Mouse (Mus musculus) urinary bladder, adult 18-20 months (tissue): ENCODE results near the gene Dnajc24.

ENCODE experiments used
- DNase-seq, 2 experiments: peaks; one replicate each; pipeline ENCODE4 v3.0.0; 2022; ENCODE audit warnings: low spot score in 2 of 2, mixed read lengths in 2 of 2

Gene Dnajc24

DNA sequence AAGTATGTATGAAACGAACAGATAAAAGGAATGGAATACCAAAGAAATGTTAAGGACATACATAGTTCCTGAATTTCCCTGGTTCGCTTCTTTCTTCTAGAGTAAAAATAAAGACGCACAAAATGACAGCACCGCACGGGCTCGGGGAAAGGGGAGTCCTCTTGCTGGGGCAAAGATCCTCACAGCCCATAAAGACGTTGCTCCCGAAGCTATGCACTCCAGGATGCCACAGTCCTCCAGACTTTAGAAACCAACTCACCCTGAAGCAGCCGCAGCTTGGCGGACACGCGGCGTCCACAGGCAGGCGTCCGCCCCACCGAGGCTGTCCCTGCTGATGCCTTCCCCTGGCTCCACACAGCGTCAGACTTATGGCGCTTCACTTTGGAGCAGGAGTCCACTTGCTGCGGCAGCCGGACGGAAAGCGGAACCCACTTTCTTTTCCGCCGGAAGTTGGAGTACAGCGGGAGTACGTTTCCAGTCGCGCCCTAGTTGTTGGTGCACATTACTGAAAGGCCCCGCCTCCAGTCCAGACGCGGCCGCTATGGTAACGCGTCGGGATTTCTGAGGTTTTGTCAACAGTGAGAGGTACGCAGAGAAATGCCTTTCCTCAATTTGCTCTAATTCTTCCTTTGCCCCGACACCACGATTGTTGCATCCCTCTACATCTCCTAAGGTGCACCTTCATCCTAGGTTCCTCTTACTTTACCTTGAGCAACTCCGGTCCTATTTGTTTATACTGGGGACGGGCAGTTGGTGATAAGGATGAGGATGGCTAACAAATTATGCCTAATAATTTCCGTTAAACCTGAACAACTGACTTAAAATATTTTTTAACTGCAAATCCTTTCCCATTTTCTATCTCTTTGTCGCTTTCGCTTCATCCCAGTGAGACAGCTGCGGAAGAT is at the start of gene Dnajc24:
Gene Dnajc24 (minus strand): TSS at position 715 of the 905 bp plus-strand sequence.
- peak; percentile 84 to 91 for DNase-seq

DNA sequence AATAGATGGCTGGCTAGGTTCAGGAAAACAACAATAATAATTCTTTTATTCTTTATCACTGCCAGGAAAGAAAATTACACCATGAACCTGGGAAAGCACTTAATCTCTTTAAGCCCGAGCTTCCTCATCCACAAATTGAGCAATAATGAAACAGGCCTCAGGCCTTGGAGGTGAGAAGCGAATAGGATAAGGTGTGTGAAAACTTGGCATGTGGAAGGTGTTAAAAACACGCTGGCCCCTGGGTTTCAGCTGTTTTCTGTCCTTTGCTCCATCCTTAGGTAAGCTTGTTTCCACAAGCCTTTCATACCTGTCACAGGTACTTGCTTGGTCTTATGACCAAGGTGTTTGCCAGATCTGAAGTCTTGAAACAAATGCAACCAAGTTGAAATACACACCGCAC is 43.3 kb upstream of the Dnajc24 start:
- DNase-seq: no peak

DNA sequence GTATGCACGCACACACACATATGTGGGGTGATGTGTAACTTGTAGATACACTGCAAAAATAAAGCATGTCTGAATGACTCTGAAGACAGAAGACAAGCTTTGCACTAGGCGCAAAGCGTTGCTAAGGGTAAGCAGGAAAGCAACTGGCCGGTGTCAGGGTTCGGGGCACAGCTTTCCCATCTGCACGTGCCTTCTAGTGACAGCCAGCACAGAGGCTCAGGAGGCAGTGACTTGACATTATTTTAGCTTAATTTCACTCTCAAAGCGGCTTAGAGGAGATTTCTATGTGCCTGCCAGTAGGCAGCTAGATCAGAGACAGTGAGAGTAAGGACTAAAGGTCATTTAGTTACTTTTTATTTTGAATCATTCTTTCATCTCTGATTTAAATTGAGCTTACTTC is 39.1 kb upstream of the Dnajc24 start:
- DNase-seq: no peak

DNA sequence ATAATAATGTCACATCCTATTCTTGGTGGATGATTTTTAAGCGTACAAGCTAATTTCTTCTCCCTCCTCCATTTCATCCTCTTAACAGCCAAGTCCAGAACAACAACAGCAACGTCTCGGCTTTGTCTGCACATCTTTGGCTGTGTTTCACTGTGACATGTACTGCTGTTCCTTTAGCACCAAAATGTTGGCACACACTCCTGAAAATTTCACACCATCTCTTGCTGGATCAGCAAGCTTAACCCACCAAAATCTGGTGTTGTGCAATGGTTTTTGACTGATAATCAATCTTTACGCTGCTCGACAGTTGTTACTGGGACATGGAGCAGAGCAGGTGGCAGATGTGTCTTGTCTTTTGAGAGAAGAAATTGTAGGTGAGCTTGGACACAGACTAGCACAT is 38.6 kb upstream of the Dnajc24 start:
- DNase-seq: no peak

DNA sequence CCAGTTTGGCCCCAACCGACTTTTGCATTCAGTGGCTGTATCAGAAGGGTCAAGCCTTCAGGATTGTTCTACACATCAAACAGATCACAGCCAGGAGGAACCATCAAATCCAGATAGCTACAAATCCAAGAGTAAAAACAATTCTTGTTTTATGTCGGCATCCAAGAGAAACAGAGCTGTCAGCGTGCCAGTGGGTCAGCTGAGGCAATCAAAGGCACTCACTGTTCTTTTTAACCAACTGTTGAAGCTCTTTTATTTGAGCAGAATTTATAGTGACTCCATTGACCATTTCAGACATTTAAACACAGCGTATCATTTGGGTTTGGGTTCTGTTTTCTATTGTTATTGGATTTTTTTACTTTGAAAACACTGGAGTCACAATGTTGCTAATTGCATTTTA is 34.9 kb upstream of the Dnajc24 start:
- no peak for DNase-seq

DNA sequence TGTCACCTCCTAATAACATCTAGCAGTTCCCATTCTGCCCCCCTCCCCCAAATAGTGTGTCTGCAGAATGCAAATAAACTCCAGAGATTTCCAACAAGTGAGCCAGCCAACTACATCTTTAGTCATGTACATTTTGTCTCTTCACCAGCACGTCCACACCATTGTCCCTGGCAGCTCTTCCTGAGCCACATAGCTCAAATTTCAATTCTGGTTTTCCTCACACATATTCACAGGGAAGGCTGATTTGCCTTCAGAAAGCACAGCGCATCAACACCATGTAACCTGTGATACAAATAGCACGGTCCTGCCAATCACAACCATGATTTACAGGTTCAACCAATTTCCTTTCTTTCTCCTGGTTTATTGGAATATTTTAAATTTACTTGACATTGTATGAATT is 21.5 kb upstream of the Dnajc24 start:
- no peak for DNase-seq

DNA sequence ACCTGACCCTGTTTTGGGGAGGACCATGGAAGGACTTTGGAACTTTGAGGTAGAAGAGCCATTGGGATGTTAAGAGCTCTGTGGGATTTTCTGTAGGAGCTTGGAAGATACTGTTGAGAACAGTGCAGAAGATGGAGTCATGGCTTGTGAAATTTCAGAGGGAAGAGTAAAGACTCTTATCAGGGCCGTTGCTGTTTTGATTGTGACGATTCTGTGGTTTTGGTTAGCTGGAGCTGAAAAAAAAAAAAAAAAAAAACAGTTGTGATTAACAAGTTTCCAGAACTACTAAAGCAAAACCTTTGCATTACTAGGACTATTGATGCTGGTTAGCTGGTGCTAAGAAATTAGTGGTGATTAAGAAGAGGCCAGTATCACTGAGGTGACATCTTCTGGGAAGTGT is 5.1 kb upstream of the Dnajc24 start:
- DNase-seq: no peak

DNA sequence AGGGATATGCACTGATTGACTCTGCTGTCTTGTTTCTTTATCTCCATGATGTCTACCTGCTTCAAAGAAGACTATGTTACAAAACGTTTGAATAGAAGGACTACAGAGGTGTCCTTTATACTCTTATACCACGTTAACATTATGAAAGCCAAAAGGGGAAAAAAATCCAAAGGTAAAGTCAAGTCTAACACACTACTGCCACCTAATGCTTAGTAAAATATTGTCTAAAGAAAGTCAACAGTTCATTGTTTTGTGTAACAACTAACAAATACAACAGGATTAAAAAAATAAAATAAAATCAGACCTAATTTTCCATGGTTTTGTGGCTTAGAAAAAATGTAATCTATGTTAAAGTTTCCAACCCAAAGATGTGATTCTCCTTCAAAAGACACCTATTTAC is 15.3 kb downstream of the Dnajc24 start:
- DNase-seq: no peak

DNA sequence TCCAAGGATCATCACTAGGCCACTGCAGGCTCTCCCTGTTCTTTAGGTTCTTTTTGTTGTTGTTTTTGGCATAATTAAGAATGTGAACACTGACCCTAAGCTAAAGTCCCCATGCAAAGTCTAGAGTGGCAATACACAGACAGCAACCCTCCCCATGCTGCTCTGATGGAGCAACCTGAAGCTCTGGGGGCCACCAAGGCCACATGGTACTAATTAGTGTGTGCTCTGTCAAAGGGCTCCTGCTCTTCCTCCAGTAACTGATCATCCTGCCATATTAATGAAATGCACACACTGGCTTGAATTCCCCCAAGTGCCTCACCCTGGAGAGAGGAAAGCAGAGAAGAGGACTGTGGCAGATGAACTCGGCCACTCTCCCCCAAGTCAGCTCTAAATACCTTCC is 16.2 kb downstream of the Dnajc24 start:
- no peak for DNase-seq

DNA sequence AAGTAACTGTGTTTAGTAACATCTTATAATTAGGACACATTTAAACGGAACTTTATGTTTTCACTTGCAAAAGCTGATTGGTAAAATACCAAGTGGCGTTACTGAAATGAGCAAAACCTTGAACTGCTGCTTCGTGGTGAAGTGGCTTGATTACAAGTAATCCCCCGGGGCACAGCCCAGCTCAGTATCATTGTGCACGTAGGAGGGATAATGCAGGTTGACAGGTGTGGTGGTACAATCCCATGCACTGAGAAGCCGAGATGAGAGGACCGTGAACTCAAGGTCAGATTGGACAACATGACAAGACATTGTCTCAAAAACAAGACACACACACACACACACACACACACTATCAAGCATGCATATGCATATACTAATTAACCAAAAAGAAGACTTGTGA is 18.1 kb downstream of the Dnajc24 start:
- no peak for DNase-seq

DNA sequence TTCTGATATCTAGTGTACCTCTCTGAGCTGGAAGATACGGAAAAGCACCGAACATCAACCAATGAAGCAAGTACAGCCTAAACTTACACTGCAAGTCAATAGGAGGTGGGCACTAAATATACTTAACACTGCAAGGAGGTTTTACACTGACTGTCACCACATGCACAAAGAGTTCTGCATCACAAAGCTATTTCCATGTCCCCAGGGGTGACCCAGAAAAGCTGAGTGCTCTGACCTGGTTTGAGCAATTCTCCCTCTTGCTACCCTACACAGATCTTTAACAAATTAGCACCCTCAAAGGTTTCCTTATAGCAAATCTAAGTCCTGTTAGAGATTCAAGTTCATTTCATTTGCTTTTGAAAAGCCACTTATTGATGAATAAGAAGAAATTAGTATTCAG is 25.3 kb downstream of the Dnajc24 start:
- no peak for DNase-seq

DNA sequence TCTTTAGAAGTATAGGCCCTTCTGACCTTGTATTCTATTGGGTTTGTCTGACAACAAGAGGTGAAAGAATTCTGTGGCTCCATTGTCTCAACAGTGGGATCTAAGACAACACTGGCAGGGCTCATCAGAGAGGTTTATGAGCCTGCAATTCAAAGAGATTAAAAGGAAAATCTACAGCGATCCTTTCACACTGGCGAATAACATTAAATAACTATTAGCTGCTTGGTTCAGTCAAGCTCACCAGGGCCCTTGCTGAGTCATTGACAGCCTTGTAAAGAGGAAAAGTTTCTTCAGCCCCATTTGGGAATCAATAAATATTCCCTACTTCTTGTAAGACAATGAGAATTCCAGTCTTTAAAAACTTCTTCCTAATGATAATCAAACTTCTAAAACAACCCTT is 29.4 kb downstream of the Dnajc24 start:
- no peak for DNase-seq

DNA sequence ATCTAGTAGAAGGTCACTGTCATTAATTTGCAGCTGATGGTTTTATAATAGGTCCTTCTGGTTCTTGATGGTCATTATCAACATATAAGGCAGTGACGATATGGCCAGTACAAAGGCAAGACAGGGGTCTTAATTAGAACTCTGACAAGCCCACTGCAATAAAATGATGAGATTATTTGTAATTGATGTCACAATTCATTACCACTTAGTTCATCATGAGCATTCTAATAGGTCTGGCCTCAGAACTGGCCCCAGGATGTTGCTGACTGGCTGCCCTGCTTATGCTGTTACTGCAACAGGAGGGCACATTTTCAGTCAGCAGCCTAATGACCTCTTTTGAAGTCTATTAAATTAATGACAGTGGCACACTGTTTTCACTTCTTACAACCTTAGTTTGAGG is 39.9 kb downstream of the Dnajc24 start:
- DNase-seq: no peak

DNA sequence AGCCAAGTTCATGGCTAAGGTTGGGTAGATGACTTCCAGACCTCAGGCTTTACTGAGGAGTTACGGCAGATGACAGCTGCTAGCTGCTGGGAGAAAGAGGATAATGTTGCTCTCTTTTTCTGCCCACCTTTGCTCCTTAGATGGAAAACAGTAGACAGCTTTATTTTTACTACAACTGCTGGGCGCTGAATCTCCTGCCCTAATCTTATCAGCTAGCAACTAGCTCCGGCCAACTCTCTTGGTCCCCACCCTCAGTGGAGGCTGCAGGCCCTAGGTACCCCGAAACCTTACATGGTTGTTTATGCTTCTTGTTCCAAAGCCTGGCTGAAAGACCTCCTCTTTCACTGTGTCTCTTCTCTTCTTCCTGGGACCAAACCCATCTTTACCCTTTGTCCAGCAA is 49.5 kb downstream of the Dnajc24 start:
- DNase-seq: no peak

DNA sequence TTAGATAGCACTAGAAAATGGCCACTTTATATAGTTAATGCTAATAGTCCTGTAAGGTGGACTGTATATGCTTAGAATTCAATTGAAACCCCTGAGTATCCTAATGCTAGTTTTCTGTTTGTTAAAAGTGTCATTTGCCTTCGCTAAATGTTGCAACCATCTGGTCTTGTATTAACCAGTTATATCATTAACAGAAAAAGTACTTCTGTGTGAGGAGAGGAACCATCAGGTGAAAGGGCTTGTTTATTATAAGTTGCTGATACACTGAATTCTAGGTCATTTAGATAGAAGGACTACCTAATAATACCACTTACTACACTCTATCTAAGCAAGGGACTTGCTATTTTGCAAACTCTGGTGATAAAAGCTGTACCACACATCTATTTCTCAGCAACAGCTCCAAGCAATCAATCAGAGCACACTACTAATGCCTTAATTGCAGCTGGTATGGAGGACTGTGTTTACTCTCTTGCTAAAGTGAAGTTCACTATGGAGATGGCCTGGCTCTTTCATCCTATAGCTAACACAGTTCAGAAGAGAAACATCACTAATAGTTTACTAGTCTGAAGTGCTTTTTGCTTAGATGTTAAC is 51.9 kb downstream of the Dnajc24 start:
- DNase-seq: no peak

DNA sequence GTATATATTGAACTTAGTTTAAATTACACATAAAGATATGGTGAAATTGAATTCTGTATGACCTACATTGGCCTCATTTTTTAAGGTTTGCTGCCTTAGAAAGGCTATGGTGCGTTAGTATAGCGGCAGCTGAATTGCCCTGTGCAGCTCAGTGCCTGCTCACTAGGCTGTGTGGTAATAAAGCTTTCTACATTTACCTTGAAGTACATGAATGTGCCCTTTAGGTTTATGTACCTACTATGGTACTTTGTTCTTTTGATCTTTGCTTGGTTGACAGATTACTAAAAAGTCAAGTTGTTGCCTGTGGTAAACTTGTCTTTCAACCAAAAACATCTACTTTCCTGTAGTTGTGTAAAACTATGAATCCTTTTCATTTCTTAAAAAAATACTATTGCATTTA is 53.2 kb downstream of the Dnajc24 start:
- DNase-seq: no peak

DNA sequence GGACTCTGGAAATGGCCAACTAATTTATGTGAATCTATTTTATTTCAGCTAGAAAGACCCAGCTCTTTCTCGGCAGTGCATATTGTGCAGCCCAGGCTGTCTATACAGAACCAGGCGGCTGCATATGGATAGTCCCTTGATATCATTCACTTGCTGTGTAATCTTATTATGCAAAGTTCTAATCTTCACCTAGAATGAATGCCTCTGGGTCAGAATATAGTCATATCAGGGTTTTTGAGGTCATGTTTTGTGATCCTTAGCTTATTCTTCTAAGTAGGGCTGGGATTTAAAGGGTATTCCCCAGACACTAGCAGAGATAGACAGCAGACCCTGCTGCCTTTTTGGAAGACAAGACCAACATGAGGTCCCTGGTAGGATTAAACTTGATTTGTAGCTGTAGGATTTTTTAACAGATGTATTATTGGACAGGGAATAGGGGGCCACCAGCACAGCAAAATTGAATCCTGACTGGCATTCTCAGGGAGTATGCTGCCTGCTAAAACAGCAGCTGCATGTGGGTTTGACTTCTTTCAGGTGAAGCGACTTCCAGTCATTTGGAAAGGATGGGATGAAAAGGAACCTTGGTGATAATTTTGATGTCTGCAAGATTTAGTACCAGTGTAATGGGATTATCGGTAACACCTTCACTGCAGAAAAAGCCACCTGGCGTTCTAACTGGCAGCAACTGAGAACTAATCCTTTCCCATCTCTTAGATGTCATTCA is 85.6 kb downstream of the Dnajc24 start:
- no peak for DNase-seq
